Mouse (Mus musculus) cerebellum, adult 2 months (tissue): Measurements from ENCODE around the gene C2cd4c. TPM values are rescaled to one million over a fixed set of nuclear protein-coding genes. Genes with fewer than 3 reads are reported as not detected.

Experiments
- DNase-seq, 2 experiments: peaks; one replicate each; pipeline ENCODE4 v3.0.0; 2021
- H3K27ac ChIP-seq: fragments of 200-500 bp; 2 replicates; pipeline ENCODE4 v1.5.1; 2012; ENCODE audit warnings: low read length, control low read depth, inconsistent platforms; ENCODE audit not compliant: insufficient read depth
- H3K27me3 ChIP-seq: fragments of 200-500 bp; 2 replicates; pipeline ENCODE4 v1.6.1; 2012; ENCODE audit warnings: inconsistent platforms, mild to moderate bottlenecking, low read length, moderate library complexity; ENCODE audit not compliant: control insufficient read depth, insufficient read depth
- H3K4me1 ChIP-seq: fragments of 200-500 bp; 2 replicates; pipeline ENCODE4 v1.6.1; 2011; ENCODE audit warnings: low read length; ENCODE audit not compliant: control insufficient read depth, insufficient read depth
- H3K4me3 ChIP-seq: fragments of 200-500 bp; replicated peaks from 2 replicates; pipeline ENCODE3; 2011; ENCODE audit warnings: mild to moderate bottlenecking, low read depth, low read length, control low read depth; ENCODE audit not compliant: insufficient read depth
- CTCF ChIP-seq: fragments of 200-500 bp; IDR thresholded peaks from 2 replicates; pipeline ENCODE4 v1.5.1; 2011; ENCODE audit warnings: low read depth, mild to moderate bottlenecking, control low read depth, low read length, moderate library complexity, borderline replicate concordance; ENCODE audit not compliant: insufficient read depth
- POLR2A ChIP-seq: fragments of 200-500 bp; IDR thresholded peaks from 2 replicates; pipeline ENCODE4 v1.6.1; 2011; ENCODE audit warnings: low read length, control low read depth, borderline replicate concordance; ENCODE audit not compliant: insufficient read depth
- WGBS: fragments of 180-500 bp; shearing (Covaris S2); methylation state at CpG from one replicate; pipeline ENCODE4 v1.1.7; 2018; 5-methylcytosine and 5-hydroxymethylcytosine counted together
- polyA plus RNA-seq: library from polyadenylated mRNA; depleted of rRNA; stranded (reverse); fragments of >200 nt; gene quantifications from 2 replicates; pipeline ENCODE4 v1.2.3, GENCODE M21; 2012; rRNA removed

The C2cd4c gene
- polyA plus RNA-seq, 1 experiment = 3.1 TPM

DNA sequence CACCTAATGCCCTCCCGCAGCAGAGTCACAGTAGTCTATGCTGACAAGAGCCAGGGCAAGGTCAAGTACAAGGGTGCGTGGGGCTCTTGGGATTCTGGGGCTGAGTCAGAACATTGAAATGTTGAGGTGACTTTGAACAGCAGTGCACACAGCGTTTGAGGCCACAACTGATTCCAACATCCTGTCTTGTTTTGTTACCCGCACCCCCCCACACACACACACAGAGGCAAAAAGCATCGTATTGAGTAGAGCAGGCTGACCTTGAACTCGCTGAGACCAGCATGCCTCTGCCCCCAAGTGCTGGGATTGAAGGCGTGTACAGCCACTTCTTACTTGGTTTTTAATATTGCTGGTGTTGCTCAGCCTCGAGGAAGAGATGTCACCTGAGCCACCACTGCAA, 39.5 kb downstream of the C2cd4c start:
- TF ChIP-seq POLR2A (no peak), CTCF (no peak)
- no peak for DNase-seq
- no peaks in the 10 kb centered on the region for H3K27me3 ChIP-seq
- H3K27ac ChIP-seq = no peak overlapping the region
- WGBS = 86% methylated on average over 8 of the region's 8 CpGs
- no peak overlapping the region for H3K4me3 ChIP-seq
- no peaks in the 10 kb centered on the region for H3K4me1 ChIP-seq

- DNase-seq = no peak
- H3K27ac ChIP-seq = no peak overlapping the region
- H3K4me3 ChIP-seq = no peak overlapping the region
- WGBS = 75% methylated on average over 6 of the region's 6 CpGs
- no peaks in the 10 kb centered on the region for H3K4me1 ChIP-seq
- H3K27me3 ChIP-seq = no peaks in the 10 kb centered on the region
- TF ChIP-seq CTCF = no peak
- no peak for TF ChIP-seq POLR2A
These were observed 40.2 kb downstream of the C2cd4c start for GRCm38 (mm10) chr10:79573611-79574010.

DNA sequence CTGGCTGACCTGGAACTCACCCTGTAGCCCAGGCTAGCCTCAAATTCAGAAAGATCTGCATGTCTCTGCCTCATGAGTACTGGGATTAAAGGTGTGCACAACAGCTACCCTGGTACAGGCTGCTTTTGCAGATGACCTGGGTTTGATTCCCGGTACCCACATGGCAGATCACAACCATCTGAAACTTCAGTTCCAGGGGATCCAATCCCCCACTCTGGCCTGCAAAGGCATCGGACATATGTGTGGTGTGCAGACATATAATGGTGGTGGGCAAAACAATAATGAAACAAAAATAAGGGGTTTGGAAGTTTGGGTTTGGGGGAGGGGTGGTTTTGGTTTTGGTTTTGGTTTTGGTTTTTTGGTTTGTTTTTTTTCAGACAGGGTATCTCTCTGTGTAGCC, 42.5 kb downstream of the C2cd4c start:
- H3K27me3 ChIP-seq = no peaks in the 10 kb centered on the region
- WGBS = 98% methylated on average over 2 of the region's 2 CpGs
- no peak overlapping the region for H3K27ac ChIP-seq
- DNase-seq = no peak
- H3K4me1 ChIP-seq = no peaks in the 10 kb centered on the region
- H3K4me3 ChIP-seq = no peak overlapping the region
- no peak for TF ChIP-seq CTCF
- no peak for TF ChIP-seq POLR2A

DNA sequence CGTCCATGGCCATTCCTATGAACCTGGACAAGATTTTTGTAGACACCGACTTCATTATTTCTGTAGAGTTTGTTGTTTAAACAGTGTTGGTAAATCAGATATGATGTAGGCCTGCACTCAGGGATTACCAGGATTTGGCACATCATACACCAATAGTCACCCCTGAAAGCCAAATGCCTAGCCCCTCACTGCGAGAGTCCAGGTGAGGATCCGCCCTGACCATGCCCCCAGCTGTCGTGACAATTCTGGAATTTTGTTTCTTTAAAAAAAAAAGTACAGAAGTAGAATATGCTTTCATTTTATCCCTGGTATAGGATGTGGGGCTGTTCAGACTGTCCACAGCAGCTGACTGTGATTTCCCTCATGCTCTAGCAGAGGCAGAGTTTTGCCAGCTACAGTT, 43.9 kb downstream of the C2cd4c start:
- Histone ChIP-seq H3K27ac (no peak overlapping the region), H3K27me3 (no peaks in the 10 kb centered on the region), H3K4me3 (no peak overlapping the region), H3K4me1 (no peaks in the 10 kb centered on the region)
- DNase-seq = no peak
- WGBS = 93% methylated on average over 5 of the region's 5 CpGs
- TF ChIP-seq CTCF = no peak
- no peak for TF ChIP-seq POLR2A

GRCm38 (mm10) chr10:79559716-79560115, 54.1 kb downstream of the C2cd4c start:
- Histone ChIP-seq H3K27me3 (no peaks in the 10 kb centered on the region), H3K27ac (no peak overlapping the region), H3K4me1 (peaks cover 3% of the 10 kb centered on the region; the same call in 1 of the 2 replicates), H3K4me3 (no peak overlapping the region)
- DNase-seq = no peak
- TF ChIP-seq CTCF (no peak), POLR2A (no peak)
- 89% methylated on average over 2 of the region's 2 CpGs for WGBS

- WGBS = 98% methylated on average over 5 of the region's 5 CpGs
- Histone ChIP-seq H3K27me3 (no peaks in the 10 kb centered on the region), H3K4me3 (no peak overlapping the region), H3K27ac (no peak overlapping the region), H3K4me1 (peaks cover 15% of the 10 kb centered on the region)
- peak in 1 of 2 experiments; percentile 3 for DNase-seq
- TF ChIP-seq POLR2A (no peak), CTCF (no peak)
These were observed 56.3 kb downstream of the C2cd4c start for GRCm38 (mm10) chr10:79557496-79557895.

DNA sequence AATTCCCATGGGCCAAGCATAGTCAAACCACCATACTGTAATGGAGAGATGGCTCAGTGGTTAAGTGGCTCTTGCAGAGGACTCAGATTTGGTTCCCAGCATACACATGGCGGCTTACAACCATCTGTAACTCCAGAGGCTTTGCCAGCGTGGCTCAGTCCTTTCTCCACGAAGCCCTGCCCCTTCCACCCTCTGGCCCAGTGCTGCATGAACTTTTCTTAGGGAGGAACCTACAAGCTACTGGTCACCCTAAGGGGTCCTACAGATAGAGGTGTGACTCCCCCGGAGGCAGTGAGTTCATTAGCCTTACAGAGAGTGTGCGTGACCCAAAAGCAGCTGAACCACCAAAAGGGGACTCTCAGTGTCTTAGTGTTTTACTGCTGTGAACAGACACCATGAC, 56.9 kb downstream of the C2cd4c start:
- Histone ChIP-seq H3K4me3 (no peak overlapping the region), H3K4me1 (peaks cover 15% of the 10 kb centered on the region), H3K27ac (no peak overlapping the region), H3K27me3 (no peaks in the 10 kb centered on the region)
- 91% methylated on average over 5 of the region's 5 CpGs for WGBS
- no peak for TF ChIP-seq CTCF
- no peak for TF ChIP-seq POLR2A
- peak in 1 of 2 experiments; percentile 7 for DNase-seq

Other genes starting within 250 kb of the C2cd4c start
- not detected in 2 replicates for gene Vmn2r83, start 145.3 kb downstream of the C2cd4c start, polyA plus RNA-seq
- 9.2 and 10.4 TPM in 2 replicates for gene Plpp2, start 80.2 kb downstream of the C2cd4c start, polyA plus RNA-seq
- gene Mier2, start 58.8 kb downstream of the C2cd4c start, polyA plus RNA-seq = 70.3 and 71.8 TPM in 2 replicates
- gene Theg, start 26.7 kb downstream of the C2cd4c start, polyA plus RNA-seq = not detected in 2 replicates
- 30.2 and 31.2 TPM in 2 replicates for gene Shc2, start 23.9 kb upstream of the C2cd4c start, polyA plus RNA-seq
- not detected in 2 replicates for gene Odf3l2, start 31.7 kb upstream of the C2cd4c start, polyA plus RNA-seq
- gene Madcam1, start 50.5 kb upstream of the C2cd4c start, polyA plus RNA-seq = not detected in 2 replicates
- 93.3 and 95.4 TPM in 2 replicates for gene Tpgs1, start 55.3 kb upstream of the C2cd4c start, polyA plus RNA-seq
- 93.9 and 106 TPM in 2 replicates for gene Cdc34, start 68.2 kb upstream of the C2cd4c start, polyA plus RNA-seq
- gene Gzmm, start 75.0 kb upstream of the C2cd4c start, polyA plus RNA-seq = 2.3 and 2.8 TPM in 2 replicates
- 1,261 and 1,264 TPM in 2 replicates for gene Bsg, start 90.5 kb upstream of the C2cd4c start, polyA plus RNA-seq
- 227 and 270 TPM in 2 replicates for gene Hcn2, start 102.6 kb upstream of the C2cd4c start, polyA plus RNA-seq
- 74.7 and 80.4 TPM in 2 replicates for gene Polrmt, start 132.6 kb upstream of the C2cd4c start, polyA plus RNA-seq
- 10.6 and 11.1 TPM in 2 replicates for gene Fgf22, start 141.1 kb upstream of the C2cd4c start, polyA plus RNA-seq
- 126 and 127 TPM in 2 replicates for gene Rnf126, start 152.9 kb upstream of the C2cd4c start, polyA plus RNA-seq
- gene Fstl3, start 163.2 kb upstream of the C2cd4c start, polyA plus RNA-seq = 2.2 and 2.5 TPM in 2 replicates
- gene Prss57, start 176.9 kb upstream of the C2cd4c start, polyA plus RNA-seq = 0.16 and 0.19 TPM in 2 replicates
- 140 and 143 TPM in 2 replicates for gene Palm, start 179.5 kb upstream of the C2cd4c start, polyA plus RNA-seq
- 0.29 and 0.41 TPM in 2 replicates for gene Misp, start 207.0 kb upstream of the C2cd4c start, polyA plus RNA-seq
- 64.2 and 68.6 TPM in 2 replicates for gene Ptbp1, start 240.4 kb upstream of the C2cd4c start, polyA plus RNA-seq